Mouse (Mus musculus) adrenal gland, postnatal 10 days (tissue): ENCODE measurements at regions not wholly inside any gene's neighbourhood (a gene's known extent, or its start where the extent isn't known, plus 50 kb on each side); places are given as distances from the start of the nearest gene placed in this dataset.
"Not testable (repeated sequence)": the region's sequence is repeated elsewhere in the genome, so short reads cannot be mapped to it uniquely, and the experiment has no call there.

ENCODE experiments used
- DNase-seq: peaks from one replicate; pipeline ENCODE4 v3.0.0; 2021; ENCODE audit warnings: mixed read lengths

DNA sequence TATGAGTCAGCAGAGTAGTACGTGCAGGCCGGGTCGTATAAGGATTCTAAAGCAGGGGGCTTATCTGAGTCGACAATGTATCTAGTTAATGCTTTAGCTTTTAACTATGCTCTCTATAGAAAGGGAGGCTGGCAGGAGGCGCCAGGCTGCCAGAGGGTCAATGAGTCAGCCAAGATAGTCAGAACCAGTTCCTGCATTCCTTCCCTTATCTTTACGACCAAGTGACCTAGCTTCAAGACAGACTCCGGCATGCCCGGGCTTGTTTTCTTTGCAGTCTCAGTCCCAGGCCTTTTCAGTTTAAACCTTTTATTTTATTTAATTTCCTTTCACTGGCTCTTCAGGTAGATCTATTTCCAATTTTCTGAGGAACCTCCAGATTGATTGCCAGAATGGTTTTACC lies 374.0 kb upstream of the Nrxn1 start:
- no peak for DNase-seq

DNA sequence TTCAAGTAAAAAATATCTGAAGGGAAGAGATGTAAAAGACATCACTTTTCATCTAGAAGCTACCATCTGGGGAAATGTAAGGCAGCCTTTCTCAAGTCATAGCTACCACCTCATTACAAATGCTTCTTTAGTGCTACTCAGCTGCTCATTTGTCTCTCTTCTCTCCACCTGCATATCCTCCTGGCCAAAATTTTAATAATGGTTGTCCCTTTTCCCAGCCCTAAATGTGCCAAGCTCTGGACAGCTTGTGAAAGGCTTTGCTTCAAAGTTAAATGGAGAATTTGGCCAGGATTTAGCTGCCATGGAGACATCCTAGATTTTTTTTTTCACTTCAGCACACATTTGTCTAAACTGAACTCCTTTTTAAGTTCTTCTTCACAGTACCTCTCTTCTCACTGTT lies 358.8 kb upstream of the Nrxn1 start:
- DNase-seq: no peak

DNA sequence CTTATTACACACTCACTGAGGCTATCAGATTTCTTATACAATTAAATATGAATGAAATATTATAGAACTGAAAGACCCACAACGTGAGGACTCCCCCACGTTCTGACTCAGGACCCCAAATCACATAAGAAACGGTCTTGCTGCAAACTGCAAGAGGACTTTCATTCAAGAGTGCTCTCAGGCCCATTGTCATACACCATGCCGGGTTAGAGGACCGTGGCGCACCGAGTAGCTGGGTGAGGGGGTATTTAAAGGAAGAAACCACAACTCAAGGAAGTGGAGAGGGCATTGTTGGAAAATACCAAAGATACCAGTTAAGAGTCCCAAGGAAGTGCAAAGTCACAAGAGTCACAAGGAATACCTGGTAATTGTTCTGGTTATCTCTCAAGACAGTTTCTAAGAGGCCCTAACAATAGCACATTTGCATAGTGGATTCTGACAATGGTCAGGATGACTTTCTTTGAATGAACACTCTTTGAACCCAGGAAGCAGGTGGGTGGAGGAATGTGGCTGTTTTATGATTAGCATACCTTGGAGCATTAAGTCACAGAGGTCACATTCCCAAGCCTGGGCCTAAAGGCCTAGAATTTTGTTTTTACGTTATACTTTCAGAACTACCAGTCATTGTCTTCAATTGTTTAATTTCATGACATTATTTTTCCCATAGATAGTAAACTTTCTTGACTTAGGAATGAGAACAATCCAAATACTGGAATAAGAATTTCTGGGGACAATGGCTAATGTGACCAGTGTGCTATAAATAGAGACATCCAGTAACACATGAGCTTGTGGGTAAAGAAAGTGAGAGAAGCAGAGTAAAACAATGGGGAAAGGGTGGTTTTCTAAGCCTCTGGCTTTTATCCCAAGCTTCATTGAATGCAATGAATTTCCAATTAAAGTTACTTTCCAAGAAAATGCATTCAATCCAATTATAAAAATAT lies 339.2 kb upstream of the Nrxn1 start:
- DNase-seq: not testable (repeated sequence)

DNA sequence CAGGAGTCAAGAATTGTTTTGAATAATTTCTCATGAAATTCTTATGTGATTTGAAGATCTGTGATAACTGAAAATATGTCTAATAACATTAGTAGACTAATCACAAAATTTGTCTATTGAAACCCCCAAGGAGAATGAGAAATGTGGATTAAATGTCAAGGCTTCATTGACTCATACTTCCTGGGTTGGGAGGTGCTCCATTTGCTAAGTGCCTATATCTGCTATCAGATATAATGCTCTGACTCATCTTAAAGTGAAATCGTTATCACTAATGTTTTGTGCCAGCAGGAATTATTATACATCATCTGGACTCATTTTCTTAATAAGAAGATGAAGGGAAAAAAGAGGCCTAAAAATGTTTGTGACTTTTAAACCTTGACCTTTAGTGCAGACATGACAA lies 337.5 kb upstream of the Nrxn1 start:
- no peak for DNase-seq

DNA sequence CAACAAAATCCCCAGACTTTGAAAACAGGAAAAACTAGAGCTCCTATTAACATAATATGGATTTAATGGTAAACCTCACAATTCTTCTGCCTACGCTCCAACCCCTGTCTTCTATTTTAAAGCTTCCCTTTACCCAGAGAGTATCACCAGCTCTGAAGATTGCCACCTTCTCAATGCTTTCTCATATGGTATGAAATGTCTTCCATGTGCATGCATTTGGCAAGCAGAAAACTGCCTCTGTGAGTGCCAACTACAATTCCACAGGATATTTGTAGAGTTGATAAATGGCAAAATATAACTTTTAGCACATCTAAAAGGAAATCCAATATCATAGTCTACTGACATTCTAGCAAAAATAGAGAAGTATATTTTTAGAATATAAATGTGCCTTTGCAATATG lies 332.2 kb upstream of the Nrxn1 start:
- no peak for DNase-seq

DNA sequence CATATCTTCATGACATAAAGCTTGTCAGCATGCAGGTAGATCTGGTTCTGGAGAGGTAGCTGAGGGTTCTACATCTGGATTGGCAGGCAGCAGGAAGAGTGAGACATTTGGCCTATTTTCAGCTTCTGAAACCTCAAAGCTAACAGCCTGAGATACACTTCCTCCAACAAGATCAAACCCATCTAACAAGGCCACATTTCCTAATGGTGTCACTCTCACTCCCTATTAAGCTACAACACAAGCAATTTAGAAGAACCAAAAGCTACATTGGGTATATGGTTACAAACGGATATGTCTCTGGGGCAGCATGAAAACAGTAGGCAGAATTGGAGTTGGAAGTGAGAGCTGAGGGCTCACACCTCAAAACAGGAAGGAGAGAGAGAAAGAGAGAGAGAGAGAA lies 325.7 kb upstream of the Nrxn1 start:
- no peak for DNase-seq

DNA sequence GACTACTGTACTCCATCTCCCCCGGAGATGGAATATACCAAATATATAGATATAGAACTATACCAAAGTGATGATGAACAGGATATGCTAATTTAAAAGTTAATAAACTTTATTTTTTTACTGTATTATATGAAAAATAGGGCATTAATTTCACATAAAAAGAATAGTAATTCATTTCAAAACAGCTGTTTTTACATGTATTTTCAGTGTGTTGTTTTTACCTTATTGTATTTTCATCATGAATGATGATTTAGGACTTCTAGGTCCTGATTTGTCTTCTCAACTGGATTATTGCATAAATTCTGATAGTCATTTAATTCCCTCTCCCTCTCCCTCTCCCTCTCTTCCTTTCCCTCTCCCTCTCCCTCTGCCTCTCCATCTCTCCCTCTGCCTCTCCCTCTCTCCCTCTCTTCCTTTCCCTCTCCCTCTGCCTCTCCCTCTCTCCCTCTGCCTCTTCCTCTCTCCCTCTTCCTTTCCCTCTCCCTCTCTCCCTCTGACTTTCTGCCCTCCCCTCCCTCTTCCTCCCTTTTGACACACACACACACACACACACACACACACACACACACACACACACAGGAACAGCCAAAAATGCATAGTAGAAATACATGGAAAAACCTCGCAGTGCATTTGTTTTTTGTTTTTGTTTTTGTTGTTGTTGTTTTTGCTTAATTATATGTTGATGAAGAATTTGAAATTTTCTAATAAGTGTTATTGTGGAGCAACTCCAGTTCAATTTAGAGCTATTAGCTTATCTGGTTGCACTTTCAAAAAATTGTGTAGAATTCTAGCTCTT lies 298.3 kb upstream of the Nrxn1 start:
- no peak for DNase-seq

DNA sequence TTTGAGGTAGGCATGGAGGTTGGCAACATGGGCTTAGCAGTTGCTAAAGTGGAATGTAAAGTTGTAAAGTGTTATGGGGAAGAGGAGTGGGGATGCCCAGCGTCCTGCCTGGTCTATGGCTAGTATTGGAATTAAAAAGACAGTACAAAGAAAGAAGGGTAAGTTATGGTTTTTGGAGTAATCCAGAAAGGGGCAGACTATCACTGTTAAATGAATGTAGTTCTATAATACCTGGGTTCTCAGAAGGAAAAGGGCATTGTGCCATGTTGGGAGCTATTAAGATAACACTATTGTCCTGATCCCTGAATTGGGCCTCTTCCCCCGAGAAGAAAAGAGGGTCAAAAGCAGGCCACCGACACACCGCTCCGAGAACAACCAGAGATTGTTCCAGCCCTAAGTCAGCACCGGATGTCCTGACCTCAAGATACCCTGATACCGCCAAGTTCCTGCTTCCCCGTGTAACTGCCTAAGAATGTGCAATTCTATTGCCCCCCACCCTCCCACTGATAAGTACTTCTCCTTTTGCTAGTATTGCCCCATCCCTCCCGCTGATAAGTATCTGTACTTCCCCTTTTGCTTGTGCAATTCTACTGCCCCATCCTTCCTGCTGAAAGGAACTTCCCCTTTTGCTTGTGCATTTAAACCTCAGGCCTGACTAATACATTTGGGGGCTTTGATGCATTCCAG lies 297.2 kb upstream of the Nrxn1 start:
- DNase-seq: not testable (repeated sequence)

DNA sequence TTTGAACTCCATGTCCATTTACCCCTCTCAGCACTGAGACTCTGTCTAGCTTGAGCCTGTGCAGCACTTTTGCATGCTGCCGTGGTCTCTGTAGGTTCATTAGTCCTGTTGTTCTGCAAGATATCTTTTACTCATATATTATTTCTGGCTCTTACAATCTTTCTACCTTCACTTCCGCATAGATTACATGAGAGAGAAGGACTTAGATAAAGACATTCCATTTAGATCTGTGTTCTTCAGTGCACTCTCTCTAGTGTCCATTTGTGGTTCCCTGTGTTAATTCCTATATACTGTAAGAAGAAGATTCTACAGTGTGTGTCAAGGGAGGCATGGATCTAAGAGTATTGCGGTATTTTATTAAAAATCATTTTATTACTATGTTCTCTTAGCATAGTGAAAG lies 295.6 kb upstream of the Nrxn1 start:
- DNase-seq: no peak

DNA sequence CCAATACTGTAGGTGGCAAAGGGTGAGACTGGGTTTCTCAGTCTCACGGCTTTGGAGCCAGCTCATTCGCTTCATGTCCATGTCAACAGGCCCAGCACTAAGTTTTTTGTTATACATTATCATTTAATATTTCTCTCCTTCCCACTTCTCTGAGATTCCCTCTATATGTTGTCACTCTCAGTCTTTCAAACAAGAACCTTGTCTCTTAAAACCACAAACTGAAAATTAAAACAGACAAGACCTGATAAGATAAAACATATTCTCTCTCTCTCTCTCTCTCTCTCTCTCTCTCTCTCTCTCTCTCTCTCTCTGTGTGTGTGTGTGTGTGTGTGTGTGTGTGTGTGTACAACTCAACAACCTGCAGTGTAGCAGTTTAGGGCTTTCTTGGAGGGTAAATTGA lies 295.2 kb upstream of the Nrxn1 start:
- DNase-seq: no peak

DNA sequence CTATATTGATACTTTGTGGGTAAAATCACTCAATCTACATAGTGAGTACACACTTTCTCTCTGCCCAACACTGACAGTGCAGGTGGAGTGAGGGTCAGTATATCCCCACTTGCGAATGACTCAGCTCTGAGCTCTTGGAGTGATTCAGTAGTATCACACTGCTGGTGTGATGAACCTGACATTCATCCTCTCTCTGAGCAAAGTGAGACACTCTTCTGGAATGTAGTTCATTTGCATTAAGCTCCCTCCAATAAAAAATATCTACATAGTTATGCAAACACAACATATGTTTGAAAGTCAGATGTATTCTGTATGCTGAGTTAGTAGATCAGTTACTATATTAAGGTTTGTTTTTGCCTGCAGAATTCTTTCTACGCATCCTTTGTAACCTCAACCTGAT lies 293.1 kb upstream of the Nrxn1 start:
- DNase-seq: no peak

DNA sequence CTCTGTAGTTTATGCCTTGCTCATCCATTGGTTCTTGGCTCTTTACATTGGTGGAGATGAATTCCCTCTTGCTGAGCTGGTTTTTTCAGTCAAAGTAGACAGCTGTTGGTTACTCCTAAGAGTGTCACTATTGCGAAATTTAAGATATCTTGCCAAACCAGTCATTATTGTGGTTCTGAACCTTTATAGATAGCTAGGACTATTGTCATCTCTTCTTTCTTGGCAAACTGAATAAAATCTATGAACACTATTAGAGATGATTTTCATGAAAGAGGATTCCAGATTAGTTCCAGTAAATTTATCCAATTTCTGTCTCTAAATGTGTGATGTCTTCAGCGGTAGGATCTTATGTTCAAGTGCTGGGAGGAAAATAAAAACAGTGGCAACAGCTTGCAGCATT lies 275.3 kb upstream of the Nrxn1 start:
- no peak for DNase-seq

DNA sequence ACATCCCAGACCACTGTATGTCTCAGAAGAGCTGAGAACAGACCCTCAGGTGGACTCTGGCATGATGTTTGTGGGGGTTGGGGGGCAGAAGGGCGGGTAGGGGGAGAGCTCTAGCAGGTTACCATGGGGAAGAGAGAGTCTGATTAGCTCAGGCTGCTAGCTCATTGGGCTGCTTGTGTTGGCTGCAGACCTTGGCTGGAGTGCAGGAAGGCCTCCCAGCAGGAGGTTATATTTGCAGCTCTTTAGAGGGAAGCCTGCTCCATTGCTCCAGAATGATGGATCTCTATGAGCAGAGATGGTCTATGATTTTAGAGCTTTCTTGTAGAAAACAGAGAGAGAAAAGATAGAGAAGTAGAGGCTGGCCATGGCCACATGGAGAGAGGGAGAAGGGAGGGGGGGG lies 268.4 kb upstream of the Nrxn1 start:
- no peak for DNase-seq

DNA sequence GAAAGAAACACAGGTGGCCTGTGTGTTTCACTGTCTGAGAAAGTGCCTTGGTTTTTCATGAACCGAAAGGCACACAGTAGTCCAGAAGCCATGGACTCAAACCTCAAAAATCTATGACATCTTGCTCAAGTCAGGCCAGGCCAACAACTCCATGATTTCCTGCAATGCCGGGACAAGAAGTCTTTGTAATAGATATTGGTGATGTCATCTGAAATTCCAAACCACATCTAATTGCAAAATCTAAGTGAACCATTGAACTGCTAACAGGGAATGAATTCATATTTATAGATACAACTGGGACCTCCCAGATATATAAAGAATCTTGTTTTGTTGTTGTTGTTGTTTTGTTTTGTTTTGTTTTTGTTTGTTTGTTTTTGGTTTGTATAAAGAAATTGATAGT lies 259.2 kb upstream of the Nrxn1 start:
- DNase-seq: no peak

DNA sequence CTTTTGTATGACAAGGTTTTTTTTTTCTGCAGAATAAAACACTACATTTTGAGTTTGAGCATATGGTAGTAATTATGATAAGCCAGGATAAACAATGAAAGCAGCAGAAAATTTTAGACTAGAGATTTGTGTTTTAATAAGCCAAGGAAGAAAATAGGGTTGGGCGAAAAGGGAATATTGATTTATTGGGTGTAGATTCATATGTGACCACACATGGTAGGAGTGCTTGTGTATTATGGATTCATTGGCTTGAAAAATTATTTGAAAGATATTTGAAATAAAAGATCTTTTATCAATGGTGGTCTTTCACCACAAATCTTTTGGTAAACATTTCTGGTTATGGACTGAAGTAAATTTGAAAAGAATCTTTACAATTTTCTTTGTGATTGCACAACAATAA lies 244.0 kb upstream of the Nrxn1 start:
- no peak for DNase-seq

DNA sequence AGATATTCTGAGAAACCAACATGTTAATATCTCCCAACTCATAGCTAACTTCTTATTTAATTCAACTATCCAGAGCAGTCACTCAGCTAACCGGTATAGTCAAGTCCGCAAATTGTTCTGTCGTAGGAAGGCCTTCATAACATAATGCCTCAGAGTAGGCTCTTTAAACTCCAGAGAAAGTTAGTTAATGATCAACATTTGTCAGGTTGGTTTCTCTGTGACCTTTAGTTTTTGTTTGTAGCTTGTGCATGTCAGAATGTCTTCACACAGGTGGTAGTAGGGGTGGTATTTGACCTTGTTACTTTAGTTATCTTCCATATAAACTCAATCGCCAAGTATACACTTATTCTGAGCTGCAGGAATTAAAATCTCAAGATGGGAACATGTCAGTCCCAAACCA lies 240.9 kb upstream of the Nrxn1 start:
- DNase-seq: no peak

DNA sequence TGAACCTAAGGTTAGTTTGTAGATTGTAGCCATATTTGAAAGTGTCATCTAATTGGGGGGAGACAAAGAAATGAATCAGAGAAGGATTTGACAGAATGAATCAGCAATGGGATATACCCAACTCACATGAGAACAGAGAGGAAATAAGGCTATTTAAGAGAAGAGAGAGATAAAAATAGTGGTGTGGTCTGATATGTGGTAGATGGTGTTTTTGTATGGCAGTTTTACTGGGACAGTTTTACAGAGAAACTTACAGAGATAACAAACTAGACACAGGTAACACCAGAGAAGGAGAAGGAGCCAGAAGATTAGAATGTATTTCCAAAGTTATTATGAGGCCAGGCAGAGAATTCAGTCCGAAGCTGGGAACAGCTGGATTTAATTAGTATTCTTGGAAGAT lies 240.3 kb upstream of the Nrxn1 start:
- DNase-seq: no peak

DNA sequence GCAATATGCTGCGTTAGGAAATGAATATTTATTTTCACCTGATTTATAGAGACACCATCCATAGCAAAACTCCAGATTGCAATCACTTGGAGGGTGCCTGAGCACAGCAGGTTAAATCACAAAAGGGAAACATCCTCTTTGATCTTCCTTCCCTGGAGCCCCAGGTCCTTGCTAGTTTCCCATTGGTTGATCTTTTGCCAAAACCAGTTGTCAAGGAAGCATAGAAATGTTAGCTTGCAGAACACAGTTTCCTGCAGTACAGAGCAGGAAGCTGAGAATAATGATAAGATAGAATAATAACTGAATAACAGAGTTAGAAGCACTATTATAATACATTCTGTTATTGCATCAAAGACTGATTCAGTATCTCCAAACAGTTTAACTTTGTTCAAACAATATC lies 231.5 kb upstream of the Nrxn1 start:
- peak; percentile 5 for DNase-seq

DNA sequence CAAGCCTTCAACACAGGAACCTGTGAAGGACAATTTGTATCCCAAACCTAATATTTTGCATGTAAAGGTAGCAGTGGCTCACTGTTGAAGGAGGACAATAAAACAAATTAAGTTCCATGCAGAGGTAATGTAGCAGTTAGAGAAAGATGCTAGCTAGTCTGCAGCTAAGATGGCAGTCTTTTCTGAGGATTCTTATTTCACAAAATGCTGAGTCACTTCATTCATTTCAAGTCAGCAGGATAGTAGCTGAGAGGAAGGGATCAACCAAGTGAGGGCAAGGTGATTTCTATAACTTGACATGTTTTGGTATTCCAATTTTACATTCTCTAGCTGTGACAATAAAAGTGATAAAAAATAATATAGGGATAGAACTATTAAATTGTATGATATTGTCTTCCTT lies 194.0 kb upstream of the Nrxn1 start:
- no peak for DNase-seq

DNA sequence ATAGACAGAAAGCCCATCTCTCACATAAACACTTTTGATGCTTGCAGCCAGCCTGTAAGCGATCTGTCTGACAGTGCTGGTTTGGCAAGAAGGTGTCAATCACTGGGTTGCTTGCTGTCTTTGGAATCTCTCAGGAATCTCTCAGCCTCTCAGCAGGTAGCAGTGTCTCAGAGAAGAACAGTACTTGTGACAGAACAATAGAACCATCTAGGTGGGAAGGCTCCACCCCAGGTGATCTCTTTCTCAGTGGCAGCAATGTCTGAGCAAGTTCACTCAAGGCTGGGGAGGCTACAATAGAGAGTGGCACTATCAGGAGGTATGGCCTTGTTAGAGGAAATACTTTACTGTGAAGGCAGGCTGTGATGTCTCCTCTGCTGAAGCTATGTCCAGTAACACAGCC lies 181.5 kb upstream of the Nrxn1 start:
- DNase-seq: no peak

DNA sequence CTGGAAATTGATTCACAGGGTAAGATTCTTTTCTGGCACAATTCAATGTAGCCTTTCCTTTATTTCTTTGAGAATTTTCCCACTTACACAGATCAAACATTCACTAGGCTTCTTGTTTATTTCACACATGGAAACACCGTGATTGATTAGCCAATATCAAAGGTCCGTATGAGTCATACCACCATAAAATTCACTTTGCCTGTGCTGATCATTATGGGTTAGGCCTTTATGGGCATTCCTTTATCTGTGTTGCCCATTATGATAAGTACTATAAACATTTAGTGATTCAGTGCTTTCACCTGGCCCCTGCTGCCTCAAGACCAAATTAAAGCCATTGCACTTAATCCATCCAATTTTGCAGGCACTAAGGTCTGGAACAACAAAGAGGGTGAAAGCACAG lies 145.8 kb upstream of the Nrxn1 start:
- DNase-seq: no peak

DNA sequence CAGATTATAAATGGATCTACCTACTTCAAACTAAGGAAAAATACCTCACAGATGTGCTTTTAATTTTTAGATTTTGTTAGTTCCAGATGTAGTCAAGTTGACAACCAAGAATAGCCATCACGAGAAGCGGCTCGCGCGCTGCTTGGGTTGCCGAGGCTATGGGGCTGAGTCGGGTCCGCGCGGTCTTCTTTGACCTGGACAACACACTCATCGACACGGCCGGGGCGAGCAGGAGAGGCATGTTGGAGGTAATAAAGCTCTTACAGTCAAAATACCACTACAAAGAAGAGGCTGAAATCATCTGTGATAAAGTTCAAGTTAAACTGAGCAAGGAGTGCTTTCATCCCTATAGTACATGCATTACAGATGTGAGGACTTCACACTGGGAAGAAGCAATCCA lies 143.8 kb upstream of the Nrxn1 start:
- DNase-seq: not testable (repeated sequence)

DNA sequence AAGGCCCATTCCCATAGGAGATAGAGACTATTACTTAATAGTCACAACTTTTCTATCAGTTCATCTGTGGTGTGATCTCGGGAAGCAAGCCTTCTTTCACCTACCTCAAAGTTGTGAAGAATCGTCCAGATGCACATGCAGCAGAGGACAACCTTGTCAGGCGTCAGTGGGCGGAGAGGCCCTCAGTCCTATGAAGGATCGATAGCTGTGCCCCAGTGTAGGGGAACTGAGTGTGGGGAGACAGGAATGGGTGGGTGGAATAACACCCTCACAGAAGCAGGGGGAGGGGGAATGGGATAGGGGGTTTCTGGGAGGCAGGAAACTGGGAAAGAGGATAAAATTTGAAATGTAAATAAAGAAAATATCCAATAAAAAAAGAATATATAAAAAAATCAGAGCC lies 133.5 kb upstream of the Nrxn1 start:
- DNase-seq: no peak
